Mouse (Mus musculus): ENCODE results near the gene Rab10.

Rab10 gene

GRCm38 (mm10) chr12:3296056-3296455, 13.7 kb downstream of the Rab10 start:
- no peak for DNase-seq (ENCODE audit: low spot score)

GRCm38 (mm10) chr12:3291849-3292248, 17.9 kb downstream of the Rab10 start:
- DNase-seq (ENCODE audit: low spot score) = no peak

- DNase-seq (ENCODE audit: low spot score) = no peak
Measured at GRCm38 (mm10) chr12:3291038-3291437, 18.7 kb downstream of the Rab10 start.

- DNase-seq (ENCODE audit: low spot score) = no peak
Measured at GRCm38 (mm10) chr12:3288440-3288839, 21.3 kb downstream of the Rab10 start.

- DNase-seq (ENCODE audit: low spot score) = no peak
Measured at GRCm38 (mm10) chr12:3285919-3286318, 23.9 kb downstream of the Rab10 start.

- no peak for DNase-seq (ENCODE audit: low spot score)
Measured at GRCm38 (mm10) chr12:3285377-3285776, 24.4 kb downstream of the Rab10 start.

GRCm38 (mm10) chr12:3284463-3284862, 25.3 kb downstream of the Rab10 start:
- no peak for DNase-seq (ENCODE audit: low spot score)

- DNase-seq (ENCODE audit: low spot score) = no peak
Measured at GRCm38 (mm10) chr12:3283829-3284440, 25.8 kb downstream of the Rab10 start.

- DNase-seq (ENCODE audit: low spot score) = no peak
Measured at GRCm38 (mm10) chr12:3282954-3283353, 26.8 kb downstream of the Rab10 start.

GRCm38 (mm10) chr12:3282520-3282919, 27.2 kb downstream of the Rab10 start:
- DNase-seq (ENCODE audit: low spot score) = no peak

GRCm38 (mm10) chr12:3278880-3279339, 30.9 kb downstream of the Rab10 start:
- no peak for DNase-seq (ENCODE audit: low spot score)

GRCm38 (mm10) chr12:3270818-3271217, 39.0 kb downstream of the Rab10 start:
- no peak for DNase-seq (ENCODE audit: low spot score)

- DNase-seq (ENCODE audit: low spot score) = no peak
Measured at GRCm38 (mm10) chr12:3267397-3267796, 42.4 kb downstream of the Rab10 start.

GRCm38 (mm10) chr12:3265188-3265587, 44.6 kb downstream of the Rab10 start:
- no peak for DNase-seq (ENCODE audit: low spot score)

GRCm38 (mm10) chr12:3264449-3264848, 45.3 kb downstream of the Rab10 start:
- no peak for DNase-seq (ENCODE audit: low spot score)

GRCm38 (mm10) chr12:3261596-3261995, 48.2 kb downstream of the Rab10 start:
- no peak for DNase-seq (ENCODE audit: low spot score)

- DNase-seq (ENCODE audit: low spot score) = no peak
Measured at GRCm38 (mm10) chr12:3255966-3256365, 53.8 kb downstream of the Rab10 start.

- no peak for DNase-seq (ENCODE audit: low spot score)
Measured at GRCm38 (mm10) chr12:3255435-3255834, 54.3 kb downstream of the Rab10 start.

GRCm38 (mm10) chr12:3253591-3253990, 56.2 kb downstream of the Rab10 start:
- DNase-seq (ENCODE audit: low spot score) = no peak

- DNase-seq (ENCODE audit: low spot score) = no peak
Measured at GRCm38 (mm10) chr12:3246091-3246490, 63.7 kb downstream of the Rab10 start.

GRCm38 (mm10) chr12:3239544-3239943, 70.2 kb downstream of the Rab10 start:
- DNase-seq (ENCODE audit: low spot score) = no peak

- no peak for DNase-seq (ENCODE audit: low spot score)
Measured at GRCm38 (mm10) chr12:3238361-3239051, 71.3 kb downstream of the Rab10 start.

- no peak for DNase-seq (ENCODE audit: low spot score)
Measured at GRCm38 (mm10) chr12:3237799-3238198, 72.0 kb downstream of the Rab10 start.
